Mouse (Mus musculus) ZHBTc4 (cell line): ENCODE data around the gene Gxylt2.

Source experiments
- DNase-seq: peaks from one replicate; pipeline ENCODE4 v3.0.0-alpha.2; 2011; ENCODE audit warnings: low read depth, low spot score

The Gxylt2 gene

GRCm38 (mm10) chr6:100848682-100849375 lies 144.3 kb downstream of the Gxylt2 start:
- DNase-seq: no peak

DNA sequence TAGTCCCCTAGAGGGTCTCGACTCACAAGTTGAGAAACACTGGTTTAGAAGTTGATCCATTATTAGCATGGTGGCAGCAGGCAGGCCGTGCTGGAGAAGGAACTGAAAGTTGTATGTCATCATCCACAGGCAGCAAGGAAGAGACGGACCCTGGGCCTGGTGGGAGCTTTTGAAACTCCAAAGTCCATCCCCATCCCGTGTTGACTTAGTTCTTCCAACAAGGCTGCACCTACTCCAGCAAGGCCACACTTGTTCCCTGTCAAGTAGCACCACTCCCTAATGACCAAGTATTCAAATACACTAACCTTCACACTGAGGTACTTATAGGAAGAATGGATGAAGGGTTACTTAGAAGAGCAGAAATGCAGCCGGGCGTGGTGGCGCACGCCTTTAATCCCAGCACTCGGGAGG lies 146.1 kb downstream of the Gxylt2 start:
- peak; percentile 72 for DNase-seq

GRCm38 (mm10) chr6:100851083-100851482 lies 146.5 kb downstream of the Gxylt2 start:
- DNase-seq: no peak
